Mouse (Mus musculus): Measurements from ENCODE around the gene Psmd5. TPM values are rescaled to one million over a fixed set of nuclear protein-coding genes. Genes with fewer than 3 reads are reported as not detected.

Psmd5 gene
- polyA plus RNA-seq, 1 experiment from 2014 or later: 98.0 TPM

Other genes with a start within 250 kb of the Psmd5 start
- gene Gapvd1, start 119.7 kb downstream of the Psmd5 start, polyA plus RNA-seq (2015; fragmentation: Nextera tagmentation; extraction: Ambion mirVana): 69.5 and 73.0 TPM in 2 replicates
- gene Hspa5, start 103.0 kb downstream of the Psmd5 start, polyA plus RNA-seq (2015; fragmentation: Nextera tagmentation; extraction: Ambion mirVana): 1,028 and 1,048 TPM in 2 replicates
- gene Rabepk, start 75.1 kb downstream of the Psmd5 start, polyA plus RNA-seq (2015; fragmentation: Nextera tagmentation; extraction: Ambion mirVana): 40.7 and 45.7 TPM in 2 replicates
- 68.3 and 71.4 TPM in 2 replicates for gene Fbxw2, start 48.7 kb downstream of the Psmd5 start, polyA plus RNA-seq (2015; fragmentation: Nextera tagmentation; extraction: Ambion mirVana)
- gene Gm34653, start 42.0 kb downstream of the Psmd5 start, polyA plus RNA-seq (2015; fragmentation: Nextera tagmentation; extraction: Ambion mirVana): not detected in 2 replicates
- gene Cutal, start 572 bp downstream of the Psmd5 start, polyA plus RNA-seq (2015; fragmentation: Nextera tagmentation; extraction: Ambion mirVana): 5.7 and 6.8 TPM in 2 replicates
- gene Phf19, start 39.1 kb upstream of the Psmd5 start, polyA plus RNA-seq (2015; fragmentation: Nextera tagmentation; extraction: Ambion mirVana): 8.0 TPM in 2 replicates
- gene Traf1, start 86.8 kb upstream of the Psmd5 start, polyA plus RNA-seq (2015; fragmentation: Nextera tagmentation; extraction: Ambion mirVana): 2.5 TPM in 2 replicates
- 0.36 and 0.77 TPM in 2 replicates for gene Hc, start 186.5 kb upstream of the Psmd5 start, polyA plus RNA-seq (2015; fragmentation: Nextera tagmentation; extraction: Ambion mirVana)
- 0.64 and 0.70 TPM in 2 replicates for gene AI182371, start 226.6 kb upstream of the Psmd5 start, polyA plus RNA-seq (2015; fragmentation: Nextera tagmentation; extraction: Ambion mirVana)
- gene Cntrl, start 234.5 kb upstream of the Psmd5 start, polyA plus RNA-seq (2015; fragmentation: Nextera tagmentation; extraction: Ambion mirVana): 20.0 and 21.3 TPM in 2 replicates

Data from intestine, embryonic 15.5 days (tissue).